Mouse (Mus musculus) liver, embryonic 15.5 days (tissue): Measurements from ENCODE around the gene Slc22a23. TPM values are rescaled to one million over a fixed set of nuclear protein-coding genes. Genes with fewer than 3 reads are reported as not detected.

Experiments used
- ATAC-seq: fragments of 200-750 bp; cut with Nextera tagmentation; 2 replicates; pipeline ENCODE4 v1.8.0; 2017; ENCODE audit warnings: moderate number of reproducible peaks, mild to moderate bottlenecking, moderate library complexity; ENCODE audit not compliant: insufficient read depth
- H3K27ac ChIP-seq: fragments of 300-500 bp; sonication (generic); replicated peaks from 2 replicates; pipeline ENCODE4 v1.5.1; 2015; ENCODE audit warnings: mild to moderate bottlenecking, inconsistent platforms
- H3K27me3 ChIP-seq: fragments of 300-500 bp; sonication (generic); 2 replicates; pipeline ENCODE4 v1.6.1; 2015; ENCODE audit warnings: mild to moderate bottlenecking, inconsistent platforms
- H3K36me3 ChIP-seq: fragments of 300-500 bp; sonication (generic); replicated peaks from 2 replicates; pipeline ENCODE4 v1.6.1; 2015; ENCODE audit warnings: moderate library complexity, mild to moderate bottlenecking, inconsistent platforms
- H3K4me1 ChIP-seq: fragments of 300-500 bp; sonication (generic); replicated peaks from 2 replicates; pipeline ENCODE4 v1.6.1; 2015; ENCODE audit warnings: inconsistent platforms
- H3K4me2 ChIP-seq: fragments of 300-500 bp; sonication (generic); 2 replicates; pipeline ENCODE4 v1.6.1; 2015; ENCODE audit warnings: moderate library complexity, mild to moderate bottlenecking, inconsistent platforms
- H3K4me3 ChIP-seq: fragments of 300-500 bp; sonication (generic); replicated peaks from 2 replicates; pipeline ENCODE4 v1.5.1; 2015; ENCODE audit warnings: mild to moderate bottlenecking, inconsistent platforms
- H3K9ac ChIP-seq: fragments of 300-500 bp; sonication (generic); 2 replicates; pipeline ENCODE4 v1.6.1; 2015; ENCODE audit warnings: moderate library complexity, mild to moderate bottlenecking, inconsistent platforms
- H3K9me3 ChIP-seq: fragments of 300-500 bp; sonication (generic); replicated peaks from 2 replicates; pipeline ENCODE4 v1.6.1; 2016; ENCODE audit warnings: inconsistent platforms
- WGBS: fragments of 180-500 bp; shearing (Covaris S2); methylation state at CpG from one replicate; pipeline ENCODE4 v1.1.7; 2015; ENCODE audit warnings: mixed read lengths; ENCODE audit not compliant: insufficient replicate concordance; 5-methylcytosine and 5-hydroxymethylcytosine counted together
- polyA plus RNA-seq: library from polyadenylated mRNA; unstranded; fragments of >200 nt; fragmentation: Nextera tagmentation; extraction: Ambion mirVana; gene quantifications from 2 replicates; pipeline ENCODE4 v1.2.1, GENCODE M21; 2015

Gene Slc22a23
- polyA plus RNA-seq, 1 experiment from 2014 or later = 7.4 TPM

- Histone ChIP-seq H3K9ac (no peak overlapping the region), H3K4me3 (no peak overlapping the region), H3K27ac (no peak overlapping the region), H3K27me3 (no peaks in the 10 kb centered on the region), H3K4me1 (peaks cover 29% of the 10 kb centered on the region), H3K36me3 (peaks cover 34% of the 10 kb centered on the region), H3K9me3 (no peaks in the 10 kb centered on the region), H3K4me2 (no peak overlapping the region)
- no peak for ATAC-seq
- 41% methylated on average over 4 of the region's 4 CpGs for WGBS
Measured at GRCm38 (mm10) chr13:34228905-34229304, 116.1 kb downstream of the Slc22a23 start.

- H3K4me3 ChIP-seq = no peak overlapping the region
- H3K27me3 ChIP-seq = no peaks in the 10 kb centered on the region
- peaks cover 27% of the 10 kb centered on the region for H3K36me3 ChIP-seq
- peak overlapping the region; percentile 55 for H3K27ac ChIP-seq
- 62% methylated on average over 12 of the region's 12 CpGs for WGBS
- peaks cover 28% of the 10 kb centered on the region for H3K4me1 ChIP-seq
- no peak overlapping the region for H3K9ac ChIP-seq
- peak; percentile 41; the same call in 1 of the 2 replicates for ATAC-seq
- peak overlapping the region; percentile 26; the same call in 1 of the 2 replicates for H3K4me2 ChIP-seq
- H3K9me3 ChIP-seq = no peaks in the 10 kb centered on the region
Measured at GRCm38 (mm10) chr13:34227720-34228661, 117.0 kb downstream of the Slc22a23 start.

GRCm38 (mm10) chr13:34226940-34227339 is 118.0 kb downstream of the Slc22a23 start:
- Histone ChIP-seq H3K4me1 (peaks cover 30% of the 10 kb centered on the region), H3K27ac (no peak overlapping the region), H3K9ac (no peak overlapping the region), H3K27me3 (no peaks in the 10 kb centered on the region), H3K4me3 (no peak overlapping the region), H3K4me2 (no peak overlapping the region), H3K9me3 (no peaks in the 10 kb centered on the region), H3K36me3 (peaks cover 33% of the 10 kb centered on the region)
- 48% methylated on average over 1 of the region's 1 CpGs for WGBS
- no peak for ATAC-seq

- no peak for ATAC-seq
- Histone ChIP-seq H3K9ac (no peak overlapping the region), H3K27me3 (no peaks in the 10 kb centered on the region), H3K4me1 (peaks cover 11% of the 10 kb centered on the region), H3K4me3 (no peak overlapping the region), H3K4me2 (no peak overlapping the region), H3K27ac (no peak overlapping the region), H3K36me3 (peaks cover 62% of the 10 kb centered on the region), H3K9me3 (no peaks in the 10 kb centered on the region)
- 78% methylated on average over 7 of the region's 7 CpGs for WGBS
Measured at GRCm38 (mm10) chr13:34222985-34223384, 122.0 kb downstream of the Slc22a23 start.

- Histone ChIP-seq H3K9me3 (no peaks in the 10 kb centered on the region), H3K4me3 (no peak overlapping the region), H3K9ac (no peak overlapping the region), H3K4me1 (peaks cover 6% of the 10 kb centered on the region; the same call in 1 of the 2 replicates), H3K27me3 (no peaks in the 10 kb centered on the region), H3K36me3 (peaks cover 77% of the 10 kb centered on the region), H3K4me2 (no peak overlapping the region), H3K27ac (no peak overlapping the region)
- ATAC-seq = no peak
- WGBS = 40% methylated on average over 3 of the region's 3 CpGs
Measured at GRCm38 (mm10) chr13:34219728-34220127, 125.3 kb downstream of the Slc22a23 start.

GRCm38 (mm10) chr13:34218776-34219175 is 126.2 kb downstream of the Slc22a23 start:
- peaks cover 6% of the 10 kb centered on the region; the same call in 1 of the 2 replicates for H3K4me1 ChIP-seq
- no peak overlapping the region for H3K9ac ChIP-seq
- H3K4me3 ChIP-seq = no peak overlapping the region
- no peak overlapping the region for H3K4me2 ChIP-seq
- H3K9me3 ChIP-seq = no peaks in the 10 kb centered on the region
- H3K27me3 ChIP-seq = no peaks in the 10 kb centered on the region
- no peak overlapping the region for H3K27ac ChIP-seq
- H3K36me3 ChIP-seq = peaks cover 81% of the 10 kb centered on the region
- no peak for ATAC-seq
- 82% methylated on average over 3 of the region's 3 CpGs for WGBS

GRCm38 (mm10) chr13:34214855-34215254 is 130.1 kb downstream of the Slc22a23 start:
- no peak for ATAC-seq
- no peak overlapping the region for H3K4me3 ChIP-seq
- no peak overlapping the region for H3K27ac ChIP-seq
- peaks cover 8% of the 10 kb centered on the region; the same call in 1 of the 2 replicates for H3K4me1 ChIP-seq
- WGBS = 83% methylated on average over 3 of the region's 3 CpGs
- no peaks in the 10 kb centered on the region for H3K27me3 ChIP-seq
- peaks cover 90% of the 10 kb centered on the region for H3K36me3 ChIP-seq
- no peak overlapping the region for H3K4me2 ChIP-seq
- no peak overlapping the region for H3K9ac ChIP-seq
- no peaks in the 10 kb centered on the region for H3K9me3 ChIP-seq

- H3K9ac ChIP-seq = no peak overlapping the region
- H3K4me2 ChIP-seq = no peak overlapping the region
- 80% methylated on average over 10 of the region's 10 CpGs for WGBS
- no peaks in the 10 kb centered on the region for H3K9me3 ChIP-seq
- no peak for ATAC-seq
- H3K4me1 ChIP-seq = 0 out of 2 replicates have a peak, but pooled peaks cover 8% of the 10 kb centered on the region
- H3K27ac ChIP-seq = no peak overlapping the region
- H3K27me3 ChIP-seq = no peaks in the 10 kb centered on the region
- no peak overlapping the region for H3K4me3 ChIP-seq
- peaks cover 84% of the 10 kb centered on the region for H3K36me3 ChIP-seq
Measured at GRCm38 (mm10) chr13:34212735-34213212, 132.2 kb downstream of the Slc22a23 start.

- WGBS = 65% methylated on average over 4 of the region's 4 CpGs
- H3K4me3 ChIP-seq = no peak overlapping the region
- H3K27me3 ChIP-seq = no peaks in the 10 kb centered on the region
- no peak for ATAC-seq
- no peaks in the 10 kb centered on the region for H3K9me3 ChIP-seq
- H3K36me3 ChIP-seq = peaks cover 75% of the 10 kb centered on the region
- H3K27ac ChIP-seq = no peak overlapping the region
- H3K4me1 ChIP-seq = 0 out of 2 replicates have a peak, but pooled peaks cover 8% of the 10 kb centered on the region
- H3K9ac ChIP-seq = no peak overlapping the region
- no peak overlapping the region for H3K4me2 ChIP-seq
Measured at GRCm38 (mm10) chr13:34211261-34211775, 133.7 kb downstream of the Slc22a23 start.

GRCm38 (mm10) chr13:34207714-34208470 is 137.1 kb downstream of the Slc22a23 start:
- Histone ChIP-seq H3K36me3 (peaks cover 73% of the 10 kb centered on the region), H3K4me2 (no peak overlapping the region), H3K27ac (no peak overlapping the region), H3K4me1 (0 out of 2 replicates have a peak, but pooled peaks cover 3% of the 10 kb centered on the region), H3K9ac (no peak overlapping the region), H3K4me3 (no peak overlapping the region), H3K27me3 (no peaks in the 10 kb centered on the region), H3K9me3 (no peaks in the 10 kb centered on the region)
- WGBS = 67% methylated on average over 6 of the region's 6 CpGs
- ATAC-seq = no peak

GRCm38 (mm10) chr13:34205216-34205615 is 139.8 kb downstream of the Slc22a23 start:
- Histone ChIP-seq H3K27me3 (no peaks in the 10 kb centered on the region), H3K9ac (no peak overlapping the region), H3K4me1 (no peaks in the 10 kb centered on the region), H3K9me3 (no peaks in the 10 kb centered on the region), H3K27ac (no peak overlapping the region), H3K36me3 (peaks cover 76% of the 10 kb centered on the region), H3K4me2 (no peak overlapping the region), H3K4me3 (no peak overlapping the region)
- WGBS = 87% methylated on average over 3 of the region's 3 CpGs
- ATAC-seq = no peak
